Mouse (Mus musculus): ENCODE measurements around the gene Rreb1.

GRCm38 (mm10) chr13:37740111-37740510, 38.1 kb upstream of the Rreb1 start:
- TF ChIP-seq CTCF (IDR thresholded peaks at IDR 0.05) (no peak), EP300 (IDR thresholded peaks at IDR 0.05) (no peak)

All from lung, postnatal 0 days (tissue).